Mouse (Mus musculus) testis, adult 2 months (tissue): ENCODE measurements around the gene Uckl1.

Experiments used
- CTCF ChIP-seq: fragments of 200-500 bp; IDR thresholded peaks from 2 replicates; pipeline ENCODE4 v1.5.1; 2012; ENCODE audit warnings: low read depth, mild to moderate bottlenecking, inconsistent platforms, low read length, moderate library complexity; ENCODE audit not compliant: control insufficient read depth, insufficient read depth, insufficient replicate concordance
- POLR2A ChIP-seq: fragments of 200-500 bp; IDR thresholded peaks from 2 replicates; pipeline ENCODE4 v1.6.1; 2012; ENCODE audit warnings: low read depth, mild to moderate bottlenecking, inconsistent platforms, low read length, moderate library complexity; ENCODE audit not compliant: control insufficient read depth

GRCm38 (mm10) chr2:181553772-181554171, 30.9 kb downstream of the Uckl1 start:
- TF ChIP-seq CTCF (no peak), POLR2A (no peak)
